Mouse (Mus musculus) cerebellum, adult 9-11 months (tissue): ENCODE results near the gene Awat2.
A peak's percentile ranks its signal among the peaks of the same experiment; 100 is the strongest.
"Not testable (repeated sequence)": the region's sequence is repeated elsewhere in the genome, so short reads cannot be mapped to it uniquely, and the experiment has no call there.

ENCODE experiments used
- DNase-seq: peaks from one replicate; pipeline ENCODE4 v3.0.0; 2022

Awat2 gene

DNA sequence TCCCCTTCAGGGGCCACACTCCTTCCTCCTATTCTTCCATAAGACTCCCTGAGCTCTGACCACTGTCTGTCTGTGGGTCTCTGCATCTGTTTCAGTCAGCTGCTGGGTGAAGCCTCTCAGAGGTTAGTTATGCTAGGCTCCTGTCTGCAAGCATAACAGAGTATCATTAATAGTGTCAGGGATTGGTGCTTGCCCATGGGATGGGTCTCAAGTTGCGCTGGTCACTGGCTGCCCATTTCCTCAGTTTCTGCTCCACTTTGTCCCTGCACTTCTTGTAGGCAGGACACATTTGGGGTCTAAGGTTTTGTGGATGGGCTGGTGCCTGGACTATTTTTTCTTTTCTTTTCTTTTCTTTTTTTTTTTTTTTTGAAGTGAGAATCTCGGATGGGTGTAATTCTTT is at the start of gene Awat2:
Gene Awat2, minus strand, starts transcription at position 101 of the 400 bp plus-strand sequence.
- DNase-seq = not testable (repeated sequence)

DNA sequence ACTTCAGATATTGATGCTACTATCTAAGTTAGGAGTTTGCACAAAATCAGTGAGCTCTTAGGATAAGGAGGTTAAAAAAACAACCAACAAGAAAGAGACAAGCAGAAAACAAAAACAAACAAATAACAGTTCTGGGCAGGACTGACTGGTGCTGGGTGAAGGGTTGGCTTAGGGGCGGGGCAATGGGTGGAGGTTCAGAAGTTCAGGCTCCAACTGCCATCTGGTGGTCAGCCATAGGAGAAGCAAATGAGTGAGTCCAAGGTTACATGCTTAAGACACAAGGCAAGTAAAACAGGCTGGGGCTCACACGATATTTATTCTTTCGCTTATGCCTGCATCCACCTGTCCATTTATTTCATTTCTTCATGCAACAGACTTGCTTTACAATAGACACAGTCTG is 37.8 kb upstream of the Awat2 start:
- peak; percentile 45 for DNase-seq

DNA sequence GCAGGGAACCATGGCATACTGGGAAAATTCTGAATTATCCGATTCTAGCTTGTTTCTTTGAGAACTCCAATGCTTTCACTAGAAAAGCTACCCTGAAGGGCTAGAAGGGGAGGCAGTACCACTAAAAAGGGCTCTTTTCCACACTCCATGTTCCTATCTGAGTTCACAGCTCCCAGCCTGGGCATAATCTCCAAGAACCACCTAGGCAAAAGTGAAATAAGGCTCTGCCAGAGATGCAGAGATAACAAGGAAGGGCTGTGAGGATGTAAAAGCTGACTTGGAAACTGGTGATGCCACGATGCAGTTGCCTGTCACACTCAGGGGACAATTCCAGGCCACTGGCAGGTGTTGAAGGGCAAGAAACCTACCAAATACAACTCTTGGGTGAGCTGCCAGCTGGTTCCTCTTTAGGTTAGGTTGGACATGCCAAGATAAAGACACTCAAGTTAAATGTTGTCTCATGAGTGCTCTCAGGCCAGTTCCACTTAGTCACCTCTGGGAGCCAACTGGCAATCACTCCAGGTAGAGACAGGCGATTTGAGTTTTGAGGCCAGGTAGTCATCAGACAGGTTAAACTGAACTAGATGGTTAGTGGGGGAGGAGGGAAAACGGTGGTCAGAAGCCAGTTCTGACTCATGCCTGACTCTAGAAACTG is 33.2 kb upstream of the Awat2 start:
- no peak for DNase-seq

DNA sequence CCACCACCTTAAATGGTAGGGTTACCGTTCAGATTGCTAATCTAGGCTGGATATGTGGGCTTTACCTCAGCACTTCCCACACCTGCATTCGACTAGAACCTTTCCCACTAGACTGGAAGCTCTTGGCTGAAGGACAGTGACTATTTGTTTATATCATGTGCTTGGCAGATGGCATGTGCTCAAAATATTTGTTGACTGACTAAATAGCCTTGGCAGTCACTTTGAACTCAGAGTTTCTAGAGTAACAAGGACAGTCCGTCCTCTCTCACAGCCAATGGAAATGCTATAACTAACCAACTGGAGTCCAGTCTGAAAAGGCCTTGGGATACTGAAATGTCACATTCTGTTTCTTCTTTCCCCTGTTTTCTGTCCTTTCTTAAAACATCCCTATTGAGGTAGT is 29.0 kb upstream of the Awat2 start:
- DNase-seq = no peak

DNA sequence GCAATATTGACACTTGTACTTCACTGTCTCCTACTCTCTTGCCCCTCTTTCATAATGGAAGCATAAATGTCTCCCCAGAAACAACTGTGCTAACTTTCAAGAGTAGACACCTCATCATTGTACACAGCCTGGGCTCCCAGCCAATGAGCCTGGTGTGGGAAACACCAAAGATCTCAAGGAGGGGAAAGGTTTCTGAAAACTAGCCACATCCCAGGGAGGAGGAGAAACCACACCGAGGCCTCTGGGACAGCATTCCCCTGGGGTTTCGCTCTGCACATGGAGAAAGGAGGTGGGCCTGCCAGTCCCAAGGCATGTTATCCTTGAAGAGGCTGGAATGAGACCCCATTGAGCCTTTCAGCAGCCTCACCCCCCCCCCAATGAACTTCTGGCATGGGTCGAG is 27.6 kb upstream of the Awat2 start:
- DNase-seq = no peak

DNA sequence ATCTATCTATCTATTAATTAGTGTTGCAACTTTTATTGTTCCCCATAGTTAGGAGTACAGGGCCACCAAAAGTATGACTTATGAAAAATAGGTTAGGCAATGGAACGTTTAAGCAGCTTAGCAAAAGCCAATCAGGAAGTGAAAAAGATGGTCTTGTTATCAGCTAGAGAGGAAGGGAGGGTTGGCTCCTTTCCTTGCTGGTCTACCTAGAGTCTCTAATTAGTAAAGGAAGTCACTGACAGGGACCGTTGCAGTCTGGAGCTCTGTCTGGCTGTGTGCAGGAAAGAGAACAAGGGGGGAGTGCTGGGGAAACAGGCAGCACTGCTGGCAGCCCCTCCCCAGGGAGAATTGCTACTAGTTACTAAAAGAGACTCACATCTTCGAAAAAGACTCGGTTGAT is 25.5 kb upstream of the Awat2 start:
- no peak for DNase-seq

DNA sequence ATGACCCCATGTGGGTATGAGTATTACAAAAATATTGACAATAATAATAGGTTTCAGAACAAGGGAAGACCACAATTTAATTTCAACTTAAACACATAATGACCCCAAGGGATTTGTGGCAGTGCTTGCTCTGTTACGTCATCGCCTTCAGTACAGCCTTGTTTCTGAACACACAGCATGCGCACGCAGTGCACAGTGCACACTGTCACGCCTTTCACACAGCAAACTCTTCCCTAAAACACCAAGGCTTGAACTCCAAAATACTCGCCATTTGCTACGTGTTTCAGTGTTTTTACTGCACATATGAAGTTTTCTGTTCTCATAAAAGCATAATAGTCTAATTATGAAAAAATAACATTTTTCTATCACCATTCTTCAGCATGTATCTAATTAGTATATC is 1.0 kb upstream of the Awat2 start:
- no peak for DNase-seq

DNA sequence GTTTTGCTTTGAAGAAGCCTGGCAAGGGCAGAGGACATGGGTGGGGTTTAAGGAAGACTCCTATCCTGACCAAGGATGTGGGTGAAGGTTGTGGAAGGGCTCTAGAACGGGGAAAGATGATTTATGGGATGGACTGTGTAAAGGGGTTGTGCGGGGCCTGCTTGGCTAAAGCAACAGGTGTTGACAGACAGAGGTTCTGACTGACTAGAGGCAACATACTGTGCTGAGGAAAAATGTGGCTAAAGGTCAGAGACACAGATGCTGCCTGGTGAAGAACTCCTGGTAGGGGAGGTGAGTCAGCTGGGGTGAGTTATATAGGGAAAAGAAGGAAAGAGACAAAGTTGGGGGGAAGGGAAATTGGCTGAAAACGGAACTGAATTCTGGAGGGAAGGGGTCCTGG is 10.2 kb downstream of the Awat2 start:
- DNase-seq = no peak

DNA sequence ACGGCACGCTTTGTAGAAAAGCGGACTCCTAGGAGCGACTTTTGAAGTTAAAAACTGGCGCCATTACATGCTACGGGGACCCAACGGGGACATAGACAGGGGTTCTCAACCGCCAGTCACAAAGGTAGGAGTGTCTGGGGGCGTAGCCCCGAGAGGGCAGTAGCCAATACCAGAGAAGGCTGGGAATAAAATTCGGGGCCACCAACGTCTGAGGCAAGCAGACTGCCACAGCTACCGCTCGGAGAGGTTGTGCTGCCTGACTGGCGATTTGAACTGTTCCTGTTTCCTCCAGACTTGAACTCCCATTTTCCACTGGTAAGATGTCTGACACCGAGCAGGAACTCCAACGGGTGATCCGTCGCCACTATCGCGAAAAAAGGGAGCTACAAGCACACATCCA is 13.8 kb downstream of the Awat2 start, which contains the start of gene Otud6a:
Gene Otud6a, plus strand, starts transcription at position 321 of the 400 bp plus-strand sequence.
- DNase-seq = no peak

DNA sequence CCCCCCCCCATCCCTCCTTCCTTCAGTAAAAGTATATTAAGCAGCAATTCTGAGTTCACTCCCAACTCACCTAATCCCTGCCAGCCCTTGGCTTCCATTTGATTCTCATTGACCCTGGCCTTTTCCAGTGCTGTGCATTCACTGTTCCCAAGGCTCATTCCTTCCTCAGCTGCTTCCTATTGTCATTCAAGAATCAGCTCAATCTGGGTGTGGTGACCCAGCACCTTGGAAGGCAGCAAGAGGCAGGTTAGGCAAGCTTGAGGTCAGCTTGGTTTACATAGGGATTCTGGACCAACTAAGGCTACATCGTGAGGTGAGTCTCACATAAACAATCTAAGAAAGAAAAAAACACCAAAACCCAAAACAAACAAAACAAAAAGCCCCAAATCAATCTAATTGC is 33.3 kb downstream of the Awat2 start:
- no peak for DNase-seq

DNA sequence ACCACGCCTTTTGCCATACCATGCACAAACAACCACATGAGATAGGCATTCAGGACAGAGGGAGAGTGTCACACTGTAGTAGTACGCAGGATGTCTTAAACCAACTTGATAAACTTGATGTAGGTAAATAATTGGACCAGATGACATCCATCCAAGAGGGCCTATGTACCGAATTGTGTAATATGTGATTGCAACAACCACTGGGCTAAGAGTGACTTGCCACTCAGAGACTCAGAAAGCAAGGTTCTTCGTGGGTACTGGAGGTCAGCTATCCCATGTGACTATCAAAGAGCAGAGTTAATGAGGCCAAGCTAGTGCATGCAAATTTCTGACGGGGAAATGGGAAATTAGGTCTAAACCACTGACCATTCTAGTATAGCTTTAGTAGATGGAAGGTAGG is 40.9 kb downstream of the Awat2 start:
- DNase-seq = no peak

DNA sequence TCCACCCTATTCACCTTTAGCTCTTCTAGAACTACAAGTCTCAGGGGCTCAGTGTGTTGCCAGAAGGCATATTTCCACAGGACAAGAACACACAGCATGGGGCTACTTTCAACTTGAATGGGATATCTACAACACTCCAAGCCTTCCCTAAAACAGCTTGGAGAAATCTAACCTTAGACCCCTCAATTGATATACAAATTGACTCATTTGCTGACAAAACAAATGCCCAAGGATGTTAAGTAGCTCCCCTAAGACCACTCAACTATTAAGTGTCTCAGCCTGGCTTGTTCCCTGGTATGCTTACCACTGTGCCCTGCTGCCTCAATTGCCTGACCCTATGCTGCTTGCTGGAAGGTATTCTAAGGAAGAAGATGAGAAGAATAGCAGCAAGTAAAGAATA is 41.6 kb downstream of the Awat2 start:
- no peak for DNase-seq

DNA sequence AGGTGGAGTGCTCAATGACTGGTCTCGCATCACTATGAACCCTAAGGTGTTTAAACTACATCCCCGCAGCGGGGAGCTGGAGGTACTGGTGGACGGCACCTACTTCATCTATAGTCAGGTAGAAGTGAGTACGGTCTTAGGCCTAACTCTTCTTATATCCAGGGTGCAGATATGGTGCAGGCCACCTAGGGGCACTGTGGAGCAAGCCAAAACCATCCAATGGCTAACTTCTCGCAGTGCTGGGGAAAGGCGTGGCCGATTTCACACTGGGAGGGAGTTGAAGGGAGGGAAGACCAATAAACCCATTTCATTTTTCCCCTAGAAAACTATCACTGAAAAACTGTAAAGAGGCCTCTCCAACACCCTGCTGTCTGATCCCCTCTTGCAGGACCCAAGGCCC is 47.5 kb downstream of the Awat2 start:
- DNase-seq = no peak

DNA sequence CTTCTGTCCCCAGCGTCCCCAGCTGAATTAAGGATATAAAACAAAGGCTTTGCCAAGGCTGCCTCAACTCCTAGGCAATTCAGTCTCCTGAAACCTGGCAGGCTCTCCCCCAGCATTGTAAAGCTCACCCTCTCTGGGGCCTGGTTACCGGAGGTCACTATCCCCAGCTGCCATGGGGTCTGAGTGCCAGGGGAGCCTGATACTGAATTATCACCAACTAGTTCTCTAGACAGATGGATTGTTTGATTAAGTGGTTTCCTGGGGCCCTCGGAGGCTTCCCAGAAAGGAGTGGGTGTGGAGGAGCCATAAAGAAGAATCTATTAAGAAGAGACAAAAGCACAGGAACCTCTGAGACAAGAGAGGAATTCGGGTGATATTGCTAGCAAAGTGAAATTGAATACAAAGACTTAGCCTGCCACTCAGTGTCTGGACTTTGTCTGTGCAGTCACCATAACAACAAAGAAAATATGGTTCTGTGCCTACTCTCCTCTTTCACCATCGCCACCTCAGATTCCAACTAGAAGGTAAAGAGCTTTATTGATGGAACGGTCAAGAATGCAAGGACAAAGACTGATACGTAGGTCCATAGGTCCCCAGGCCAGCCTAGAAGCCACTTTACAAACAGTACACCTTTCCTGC is 48.2 kb downstream of the Awat2 start:
- no peak for DNase-seq

DNA sequence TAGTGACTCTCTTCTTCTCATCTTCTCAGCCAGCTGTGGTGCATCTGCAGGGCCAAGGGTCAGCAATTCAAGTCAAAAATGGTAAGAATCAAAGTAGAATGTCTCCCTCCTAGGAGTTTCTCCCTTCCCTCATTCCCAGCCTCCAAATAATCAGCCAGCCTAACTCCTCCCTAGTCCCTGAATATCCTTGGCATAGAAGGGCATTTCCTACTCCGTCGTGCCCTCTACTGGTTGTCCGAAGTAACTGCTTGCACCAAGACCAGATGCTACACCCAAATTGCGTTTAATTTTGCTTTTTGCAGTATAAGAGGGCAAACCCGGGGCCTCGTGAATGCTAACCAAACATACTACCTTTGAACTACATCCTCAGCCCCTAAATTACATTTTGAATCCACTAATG is 50.2 kb downstream of the Awat2 start:
- no peak for DNase-seq

DNA sequence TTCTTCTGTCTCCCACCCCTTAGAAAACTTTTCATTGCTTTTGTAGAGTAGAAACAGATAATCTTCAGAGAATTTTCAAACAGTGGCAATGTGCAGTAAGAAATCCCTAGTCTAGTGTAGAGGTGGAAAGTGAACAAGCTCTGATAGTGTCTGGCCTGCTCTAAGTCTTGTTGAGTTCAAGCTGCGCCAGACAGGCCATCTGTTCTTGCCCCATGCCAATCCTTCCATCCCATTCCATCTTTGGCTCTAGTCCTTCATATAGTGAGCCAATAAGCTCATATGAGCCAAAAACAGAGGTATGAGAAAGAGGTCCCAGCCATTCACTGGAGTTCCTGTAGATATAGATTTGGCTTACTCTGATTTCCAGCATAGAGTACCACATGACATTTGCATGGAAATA is 52.6 kb downstream of the Awat2 start:
- DNase-seq = peak; percentile 35

DNA sequence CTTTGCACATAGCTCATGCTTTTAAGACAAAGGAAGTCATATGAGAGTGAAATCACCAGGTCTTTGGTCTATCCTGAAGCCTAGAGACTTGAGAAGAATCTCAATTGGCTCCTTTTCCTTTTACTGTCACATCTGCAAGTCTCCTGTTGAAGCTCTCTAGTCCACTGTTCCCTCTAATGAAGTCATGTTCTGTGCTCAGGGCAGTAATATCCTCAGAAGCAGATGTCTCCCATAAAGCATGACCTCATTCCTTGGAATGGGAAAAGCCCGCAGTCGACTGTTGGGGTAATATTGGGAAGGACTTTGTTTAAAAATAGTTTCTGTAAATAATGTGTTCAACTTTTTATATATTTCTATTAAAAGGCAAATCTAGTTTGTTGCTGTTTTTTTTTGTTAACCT is 85.5 kb downstream of the Awat2 start:
- no peak for DNase-seq
